22 mouse cellular contexts compared by ENCODE assay signal in genomic region chr5:36894070-36894469, GRCm38 (mm10). TPM values are rescaled to one million over a fixed set of nuclear protein-coding genes. Genes with fewer than 3 reads are reported as not detected.
"Had no signal": no experiment of that assay in that cellular context is flagged by ENCODE, and none has a peak within 500 bp of the region (broad histone marks: within the 10 kb centered on the region; RNA-seq: fewer than 3 reads in every experiment).

No protein-coding gene starts in this region.

- H3K4me1 ChIP-seq: kidney, embryonic 15.5 days; limb, embryonic 12.5 days; limb, embryonic 15.5 days; stomach, embryonic 15.5 days had no signal

- H3K36me3 ChIP-seq: kidney, embryonic 15.5 days; limb, embryonic 12.5 days; limb, embryonic 15.5 days; midbrain, embryonic 12.5 days; neural tube, embryonic 12.5 days; neural tube, embryonic 15.5 days; stomach, embryonic 15.5 days had no signal

- H3K27ac ChIP-seq: kidney, embryonic 15.5 days; limb, embryonic 12.5 days; limb, embryonic 15.5 days; liver, embryonic 14.5 days; macrophage; midbrain, embryonic 12.5 days; neural tube, embryonic 12.5 days; neural tube, embryonic 15.5 days; stomach, embryonic 15.5 days had no signal

- H3K4me3 ChIP-seq: kidney, embryonic 15.5 days; limb, embryonic 12.5 days; limb, embryonic 15.5 days; midbrain, embryonic 12.5 days; neural tube, embryonic 12.5 days; neural tube, embryonic 15.5 days; stomach, embryonic 15.5 days had no signal

- H3K9ac ChIP-seq: kidney, embryonic 15.5 days; limb, embryonic 12.5 days; limb, embryonic 15.5 days; liver, embryonic 14.5 days; liver, postnatal 0 days; lung, embryonic 14.5 days; midbrain, embryonic 12.5 days; neural tube, embryonic 12.5 days; neural tube, embryonic 15.5 days; stomach, embryonic 15.5 days had no signal

- H3K4me2 ChIP-seq: kidney, embryonic 15.5 days; limb, embryonic 12.5 days; limb, embryonic 15.5 days; liver, embryonic 11.5 days; lung, embryonic 14.5 days; midbrain, embryonic 12.5 days; neural tube, embryonic 12.5 days; neural tube, embryonic 15.5 days; stomach, embryonic 15.5 days had no signal

- ATAC-seq: liver, postnatal 0 days; lung, postnatal 0 days had no signal

- DNase-seq: kidney, adult 8-10 months; kidney, postnatal 10 days; kidney, postnatal 36 days; liver, postnatal 0 days; lung, embryonic 14.5 days; retina, postnatal 1 day; right cerebral cortex, postnatal 25 days; spleen, adult 18-20 months; thymus, postnatal 25 days had no signal

- H3K27me3 ChIP-seq: neural tube, embryonic 12.5 days; neural tube, embryonic 15.5 days; stomach, embryonic 15.5 days had no signal

- H3K9me3 ChIP-seq: kidney, embryonic 15.5 days; limb, embryonic 12.5 days; limb, embryonic 15.5 days; midbrain, embryonic 12.5 days; neural tube, embryonic 12.5 days; neural tube, embryonic 15.5 days; stomach, embryonic 15.5 days had no signal

RNA-seq across cellular contexts. Expression of gene Ppp2r2c, which starts 25.8 kb away (rescaled TPM):
- total RNA-seq: megakaryocyte, adult 5-6 weeks had no signal
- polyA plus RNA-seq: liver, embryonic 14.5 days; liver, postnatal 0 days; lung, postnatal 0 days; macrophage; thymus, postnatal 0 days had no signal
